Mouse (Mus musculus) kidney, adult 8-10 months (tissue): ENCODE results near the gene Vmn2r96.
"Not testable (repeated sequence)": the region's sequence is repeated elsewhere in the genome, so short reads cannot be mapped to it uniquely, and the experiment has no call there.

Source experiments
- DNase-seq, 2 experiments: peaks; one replicate each; pipeline ENCODE4 v3.0.0; 2022

Vmn2r96 gene

DNA sequence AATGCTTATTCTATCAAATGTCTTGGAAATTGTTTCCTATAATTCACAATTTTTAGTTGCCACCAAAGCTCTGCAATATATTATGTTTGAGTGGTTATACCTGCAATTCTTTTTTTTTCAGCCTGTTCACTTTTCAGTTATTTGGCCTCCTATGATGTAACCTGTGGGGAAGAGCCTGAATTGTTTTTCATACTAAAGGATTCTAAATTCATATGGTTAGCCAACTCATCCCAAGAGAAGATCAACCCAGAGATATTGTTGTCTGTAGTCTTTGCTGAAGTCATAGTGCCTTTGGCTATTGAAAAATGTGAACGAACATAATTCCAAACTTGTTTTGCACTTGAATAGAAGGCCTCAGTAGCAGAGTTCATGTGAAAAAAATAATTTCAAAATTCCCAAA lies at the start of gene Vmn2r96:
Gene Vmn2r96 (plus strand): TSS at position 301 of the 400 bp plus-strand sequence.
- not testable (repeated sequence) for DNase-seq

DNA sequence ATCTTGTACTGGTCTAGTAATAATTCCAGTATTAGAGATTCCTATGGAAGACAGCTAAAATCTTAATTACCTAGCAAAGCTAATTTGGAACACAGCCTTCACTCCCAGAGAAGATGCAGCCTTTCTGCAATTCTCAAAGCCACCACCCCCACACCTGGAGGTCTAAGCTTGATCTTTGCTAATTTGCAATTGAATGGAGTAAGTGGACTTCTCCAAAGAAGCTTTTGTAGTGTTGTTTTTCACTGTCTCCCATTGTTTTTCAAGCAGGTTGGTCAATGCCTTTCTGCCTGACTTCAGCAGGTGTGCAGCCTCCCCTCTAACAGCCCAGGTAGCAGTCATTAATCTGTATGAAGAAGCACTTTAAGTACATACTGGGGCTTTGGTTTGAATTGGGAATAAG lies 49.6 kb upstream of the Vmn2r96 start:
- DNase-seq = no peak

DNA sequence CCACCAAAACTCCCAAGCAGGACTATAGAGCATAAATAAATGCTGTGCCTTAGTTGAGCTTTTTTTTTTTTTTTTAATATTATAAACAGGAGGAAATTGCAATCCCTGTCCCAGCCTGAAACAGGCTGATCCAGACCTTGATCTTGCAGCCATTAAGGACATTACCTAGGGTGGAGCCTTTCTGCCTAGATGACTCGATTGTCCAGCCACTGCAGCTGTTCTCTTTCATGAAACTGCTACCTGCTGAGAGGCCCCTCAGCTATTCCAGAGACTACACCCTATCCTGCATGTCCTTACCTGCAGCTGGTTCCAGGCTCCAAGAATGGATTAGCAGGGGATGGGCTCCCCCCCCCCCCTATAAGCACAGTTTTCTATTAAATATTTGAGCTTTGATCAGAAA lies 49.0 kb upstream of the Vmn2r96 start:
- DNase-seq = no peak

DNA sequence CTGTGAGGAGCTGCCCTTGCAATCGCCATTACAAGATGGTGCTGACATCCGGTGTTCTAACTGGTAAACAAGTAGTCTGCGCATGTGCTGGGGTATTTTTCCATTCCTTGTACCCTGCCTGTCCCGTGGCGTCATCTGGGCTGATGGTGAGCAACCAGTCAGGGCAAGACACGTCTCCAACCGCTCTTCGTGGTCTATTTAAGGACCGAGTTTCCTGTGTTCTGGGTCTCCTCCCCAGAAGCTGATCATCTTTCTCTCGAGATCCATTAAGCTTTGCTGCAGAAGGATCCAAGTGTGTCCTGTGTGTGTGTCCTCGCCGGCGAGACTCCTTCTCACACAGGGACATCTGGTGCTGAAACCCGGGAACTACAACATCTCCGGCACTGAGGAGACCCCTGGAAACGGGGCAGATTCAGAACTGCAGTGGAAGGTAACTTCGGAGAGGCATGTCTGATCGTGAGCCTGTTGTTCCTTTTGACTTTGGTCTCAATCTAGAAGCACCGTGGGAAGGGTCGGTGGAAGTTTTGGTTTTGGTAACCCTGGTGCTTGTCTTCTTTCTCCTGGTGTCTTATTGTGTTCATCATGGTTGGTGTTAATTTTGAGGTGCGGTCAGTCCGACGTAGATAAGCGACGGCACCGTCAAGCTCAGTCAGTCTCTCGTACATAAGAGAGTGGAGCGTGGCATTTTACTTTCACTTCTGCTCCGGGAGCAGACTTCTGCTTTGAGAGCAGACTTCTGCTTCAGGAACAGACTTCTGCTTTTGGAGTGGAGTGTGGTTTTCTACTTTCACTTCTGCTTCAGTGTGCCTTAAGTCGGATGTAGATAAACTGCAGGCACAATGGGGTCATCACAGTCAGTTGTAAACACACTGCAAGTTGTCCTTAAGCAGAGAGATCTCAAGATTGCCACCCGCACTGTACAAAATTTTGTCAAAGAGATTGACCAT lies 14.5 kb upstream of the Vmn2r96 start:
- DNase-seq = peak in 1 of 2 experiments; percentile 0

DNA sequence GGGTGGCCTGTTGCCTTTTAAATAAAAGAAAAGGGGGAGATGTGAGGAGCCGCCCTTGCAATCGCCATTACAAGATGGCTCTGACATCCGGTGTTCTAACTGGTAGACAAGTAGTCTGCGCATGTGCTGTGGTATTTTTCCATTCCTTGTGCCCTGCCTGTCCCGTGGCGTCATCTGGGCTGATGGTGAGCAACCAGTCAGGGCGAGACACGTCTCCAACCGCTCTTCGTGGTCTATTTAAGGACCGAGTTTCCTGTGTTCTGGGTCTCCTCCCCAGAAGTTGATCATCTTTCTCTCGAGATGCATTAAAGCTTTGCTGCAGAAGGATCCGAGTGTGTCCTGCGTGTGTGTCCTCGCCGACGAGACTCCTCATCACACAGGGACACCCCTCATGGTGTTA lies 6.8 kb upstream of the Vmn2r96 start:
- not testable (repeated sequence) for DNase-seq

DNA sequence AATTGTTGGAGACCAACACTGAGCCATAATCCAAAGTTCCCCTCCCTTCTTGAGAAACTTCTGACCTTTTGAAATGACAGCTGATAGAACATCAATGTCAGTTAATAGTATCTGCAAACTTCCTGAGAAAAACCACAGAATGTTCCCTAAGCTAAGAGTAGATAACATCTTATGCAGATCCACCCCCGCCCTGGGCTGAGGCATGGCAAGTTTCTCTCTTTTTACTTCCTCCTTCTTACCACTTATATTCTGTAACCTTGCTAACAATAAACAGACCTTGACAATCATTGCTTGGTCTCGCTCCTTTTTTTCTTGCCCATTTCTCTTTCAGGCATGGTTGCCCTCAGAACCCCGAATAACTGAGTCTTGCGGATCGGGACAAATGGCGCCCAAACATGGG lies 42.2 kb downstream of the Vmn2r96 start:
- not testable (repeated sequence) for DNase-seq

DNA sequence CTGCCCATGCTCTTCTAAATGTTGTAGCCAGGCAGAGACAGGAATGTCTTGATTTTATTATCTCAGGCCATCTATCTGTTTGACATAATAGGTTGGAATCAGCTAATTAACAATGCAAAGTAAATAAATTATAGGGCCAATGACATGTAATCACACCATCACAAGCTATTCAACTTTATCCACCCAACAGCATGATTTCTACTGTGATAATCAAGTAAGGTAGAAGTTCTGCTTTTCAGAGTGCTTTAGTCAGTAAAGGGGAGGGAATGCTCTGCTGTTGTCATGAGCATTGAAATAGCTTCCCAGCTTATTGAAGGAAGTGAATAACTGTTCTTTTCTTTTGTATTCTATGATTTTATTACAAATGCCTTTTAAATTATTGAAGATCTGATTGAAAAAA lies 53.6 kb downstream of the Vmn2r96 start:
- DNase-seq = no peak
